Mouse (Mus musculus): ENCODE results near the gene Grcc10. TPM values are rescaled to one million over a fixed set of nuclear protein-coding genes. Genes with fewer than 3 reads are reported as not detected.

The Grcc10 gene
- total RNA-seq, 2 experiments from 2014 or later = 298 to 309 TPM

- TF ChIP-seq CTCF (IDR thresholded peaks at IDR 0.05) = no peak
- no peak for DNase-seq (ENCODE audit: extremely low spot score in 1 of 2, low spot score in 2 of 2)
- Histone ChIP-seq H3K4me3 (no peak overlapping the region), H3K27ac (peak overlapping the region; percentile 56)
- intact Hi-C loops (cut with DNase I) = no loop called here
These were observed 47.8 kb downstream of the Grcc10 start for GRCm38 (mm10) chr6:124693243-124693981.

DNA sequence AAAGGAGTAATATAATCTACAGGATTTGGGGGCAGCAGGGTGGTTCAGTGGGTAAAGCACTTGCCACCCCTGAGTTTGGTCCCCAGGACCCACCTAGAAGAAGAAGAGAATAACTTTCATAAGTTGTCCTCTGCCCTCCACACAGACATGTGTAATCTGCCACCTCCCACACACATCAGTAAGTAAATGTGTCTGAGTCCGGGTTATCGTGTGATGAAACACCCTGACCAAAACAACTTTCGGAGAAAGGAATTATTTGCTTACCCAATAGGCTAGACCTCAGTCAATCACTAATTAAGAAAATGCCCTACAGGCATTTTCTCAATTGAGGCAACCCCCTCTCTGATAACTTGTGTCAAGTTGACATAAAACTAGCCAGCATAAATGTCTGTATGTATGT, 50.7 kb downstream of the Grcc10 start:
- Histone ChIP-seq H3K27ac (no peak overlapping the region), H3K4me3 (no peak overlapping the region)
- intact Hi-C loops (cut with DNase I) = no loop called here
- TF ChIP-seq CTCF (IDR thresholded peaks at IDR 0.05) = no peak
- DNase-seq (ENCODE audit: extremely low spot score in 1 of 2, low spot score in 2 of 2) = no peak

Small RNAs within 50 kb of the gene (microRNA-seq; reads per million reads assigned to microRNA genes)
- 1.7 to 3.4 reads per million in 2 experiments for gene Mir141
- gene Mir200c = 19.4 to 22.2 reads per million in 2 experiments

Other genes with a start within 250 kb of the Grcc10 start
- gene C1rl, start 248.3 kb downstream of the Grcc10 start, total RNA-seq (2021) = under 1 TPM; 0.25 to 0.37 TPM
- gene C1ra, start 229.0 kb downstream of the Grcc10 start, total RNA-seq (2021) = 1 to 10 TPM; 1.5 to 1.8 TPM
- 1 to 10 TPM; 1.2 to 1.5 TPM for gene C1s1, start 199.0 kb downstream of the Grcc10 start, total RNA-seq (2021)
- gene C1rb, start 171.1 kb downstream of the Grcc10 start, total RNA-seq (2021) = under 1 TPM; 0.14 to 0.20 TPM
- gene C1s2, start 105.3 kb downstream of the Grcc10 start, total RNA-seq (2021) = under 1 TPM; 0.23 to 0.36 TPM
- gene Lpcat3, start 78.3 kb downstream of the Grcc10 start, total RNA-seq (2021) = 10 to 100 TPM; 20.5 to 21.5 TPM
- gene Emg1, start 29.2 kb downstream of the Grcc10 start, total RNA-seq (2021) = 10 to 100 TPM; 47.4 to 50.9 TPM
- gene Phb2, start 29.0 kb downstream of the Grcc10 start, total RNA-seq (2021) = 100 to 1,000 TPM; 115 to 120 TPM
- 1 to 10 TPM; 3.3 to 4.0 TPM for gene Ptpn6, start 2.7 kb downstream of the Grcc10 start, total RNA-seq (2021)
- gene Gm45234, start 14.6 kb upstream of the Grcc10 start, total RNA-seq (2021) = not detected
- 100 to 1,000 TPM; 170 to 181 TPM for gene Atn1, start 15.2 kb upstream of the Grcc10 start, total RNA-seq (2021)
- 1,000 to 10,000 TPM; 1,064 to 1,067 TPM for gene Eno2, start 28.3 kb upstream of the Grcc10 start, total RNA-seq (2021)
- gene Lrrc23, start 38.4 kb upstream of the Grcc10 start, total RNA-seq (2021) = 1 to 10 TPM; 1.6 to 1.9 TPM
- 1 to 10 TPM; 4.4 to 5.4 TPM for gene Spsb2, start 67.3 kb upstream of the Grcc10 start, total RNA-seq (2021)
- 100 to 1,000 TPM; 734 to 769 TPM for gene Tpi1, start 72.9 kb upstream of the Grcc10 start, total RNA-seq (2021)
- gene Usp5, start 88.1 kb upstream of the Grcc10 start, total RNA-seq (2021) = 100 to 1,000 TPM; 184 to 190 TPM
- gene Cdca3, start 88.2 kb upstream of the Grcc10 start, total RNA-seq (2021) = under 1 TPM; 0.63 to 0.66 TPM
- not detected for gene Gnb3, start 98.9 kb upstream of the Grcc10 start, total RNA-seq (2021)
- gene P3h3, start 116.4 kb upstream of the Grcc10 start, total RNA-seq (2021) = 10 to 100 TPM; 29.1 to 33.1 TPM
- gene Gpr162, start 122.6 kb upstream of the Grcc10 start, total RNA-seq (2021) = 100 to 1,000 TPM; 231 to 248 TPM
- 1 to 10 TPM; 2.0 to 4.6 TPM for gene Cd4, start 146.8 kb upstream of the Grcc10 start, total RNA-seq (2021)
- gene Lag3, start 170.3 kb upstream of the Grcc10 start, total RNA-seq (2021) = 1 to 10 TPM; 2.1 to 3.1 TPM
- 100 to 1,000 TPM; 845 to 926 TPM for gene Ptms, start 178.7 kb upstream of the Grcc10 start, total RNA-seq (2021)
- 100 to 1,000 TPM; 617 to 624 TPM for gene Mlf2, start 190.0 kb upstream of the Grcc10 start, total RNA-seq (2021)
- 100 to 1,000 TPM; 148 to 156 TPM for gene Cops7a, start 224.2 kb upstream of the Grcc10 start, total RNA-seq (2021)